Mouse (Mus musculus): Measurements from ENCODE around the gene Dop1b.
"Not testable (repeated sequence)": the region's sequence is repeated elsewhere in the genome, so short reads cannot be mapped to it uniquely, and the experiment has no call there.

Gene Dop1b

GRCm38 (mm10) chr16:93711411-93712188, at the start of gene Dop1b:
Gene Dop1b (plus strand): TSS chr16:93711904.
- peak; percentile 99 to 100 for DNase-seq

- no peak for DNase-seq
Measured at GRCm38 (mm10) chr16:93667976-93668375, 43.7 kb upstream of the Dop1b start.

GRCm38 (mm10) chr16:93669521-93669920, 42.2 kb upstream of the Dop1b start:
- DNase-seq = no peak

GRCm38 (mm10) chr16:93670466-93670865, 41.2 kb upstream of the Dop1b start:
- not testable (repeated sequence) for DNase-seq

- DNase-seq = peak in 1 of 2 experiments; percentile 20
Measured at GRCm38 (mm10) chr16:93671064-93671463, 40.6 kb upstream of the Dop1b start.

- no peak for DNase-seq
Measured at GRCm38 (mm10) chr16:93676376-93676775, 35.3 kb upstream of the Dop1b start.

GRCm38 (mm10) chr16:93678206-93678605, 33.5 kb upstream of the Dop1b start:
- DNase-seq = no peak

GRCm38 (mm10) chr16:93679165-93679564, 32.5 kb upstream of the Dop1b start:
- no peak for DNase-seq

- no peak for DNase-seq
Measured at GRCm38 (mm10) chr16:93682156-93682688, 29.5 kb upstream of the Dop1b start.

- DNase-seq = peak; percentile 67 to 77
Measured at GRCm38 (mm10) chr16:93682689-93683507, 28.8 kb upstream of the Dop1b start, which contains the start of gene Cbr3. Gene Cbr3 (plus strand): TSS chr16:93683215.

GRCm38 (mm10) chr16:93683508-93684236, 28.0 kb upstream of the Dop1b start:
- peak; percentile 23 to 48 for DNase-seq

GRCm38 (mm10) chr16:93684441-93684840, 27.3 kb upstream of the Dop1b start:
- no peak for DNase-seq

- DNase-seq = not testable (repeated sequence)
Measured at GRCm38 (mm10) chr16:93685783-93686182, 25.9 kb upstream of the Dop1b start.

- no peak for DNase-seq
Measured at GRCm38 (mm10) chr16:93686421-93686820, 25.3 kb upstream of the Dop1b start.

GRCm38 (mm10) chr16:93686945-93687344, 24.8 kb upstream of the Dop1b start:
- DNase-seq = peak in 1 of 2 experiments; percentile 12

GRCm38 (mm10) chr16:93691206-93691841, 20.4 kb upstream of the Dop1b start:
- DNase-seq = no peak

GRCm38 (mm10) chr16:93692744-93693143, 19.0 kb upstream of the Dop1b start:
- DNase-seq = no peak

- DNase-seq = no peak
Measured at GRCm38 (mm10) chr16:93707116-93707515, 4.6 kb upstream of the Dop1b start.

GRCm38 (mm10) chr16:93709217-93709616, 2.5 kb upstream of the Dop1b start:
- no peak for DNase-seq

- peak; percentile 85 to 86 for DNase-seq
Measured at GRCm38 (mm10) chr16:93710924-93711323, 780 bp upstream of the Dop1b start.

GRCm38 (mm10) chr16:93712189-93712885, 633 bp downstream of the Dop1b start:
- no peak for DNase-seq

- DNase-seq = peak; percentile 64 to 65
Measured at GRCm38 (mm10) chr16:93712966-93713365, 1.3 kb downstream of the Dop1b start.

Measured in cerebellum, postnatal 25 days (tissue).